Mouse (Mus musculus) midbrain, embryonic 11.5 days (tissue): ENCODE data around the gene Dnajc21. TPM values are rescaled to one million over a fixed set of nuclear protein-coding genes. Genes with fewer than 3 reads are reported as not detected.

Experiments used
- ATAC-seq: fragments of 200-750 bp; cut with Nextera tagmentation; 2 replicates; pipeline ENCODE4 v1.8.0; 2017; ENCODE audit warnings: moderate TSS enrichment, moderate library complexity; ENCODE audit not compliant: low FRiP score
- DNase-seq: peaks from one replicate; pipeline ENCODE4 v3.0.0; 2015; ENCODE audit warnings: low spot score; ENCODE audit errors: missing footprints
- H3K27ac ChIP-seq: fragments of 300-500 bp; sonication (generic); 2 replicates; pipeline ENCODE4 v1.5.1; 2014; ENCODE audit warnings: low read depth, low read length
- H3K27me3 ChIP-seq: fragments of 300-500 bp; sonication (generic); 2 replicates; pipeline ENCODE4 v1.6.1; 2014; ENCODE audit warnings: mild to moderate bottlenecking, low read length, moderate library complexity, mixed read lengths; ENCODE audit not compliant: control insufficient read depth, insufficient read depth
- H3K36me3 ChIP-seq: fragments of 300-500 bp; sonication (generic); 2 replicates; pipeline ENCODE4 v1.6.1; 2014; ENCODE audit warnings: mild to moderate bottlenecking, low read length, moderate library complexity, mixed read lengths; ENCODE audit not compliant: control insufficient read depth, insufficient read depth
- H3K4me1 ChIP-seq: fragments of 300-500 bp; sonication (generic); 2 replicates; pipeline ENCODE4 v1.6.1; 2014; ENCODE audit warnings: low read length; ENCODE audit not compliant: control insufficient read depth, insufficient read depth
- H3K4me2 ChIP-seq: fragments of 300-500 bp; sonication (generic); 2 replicates; pipeline ENCODE4 v1.6.1; 2014; ENCODE audit warnings: mild to moderate bottlenecking, moderate library complexity
- H3K4me3 ChIP-seq: fragments of 300-500 bp; sonication (generic); 2 replicates; pipeline ENCODE4 v1.5.1; 2014; ENCODE audit warnings: low read depth, low read length
- H3K9ac ChIP-seq: fragments of 300-500 bp; sonication (generic); 2 replicates; pipeline ENCODE4 v1.6.1; 2014; ENCODE audit warnings: low read length
- H3K9me3 ChIP-seq: fragments of 300-500 bp; sonication (generic); 2 replicates; pipeline ENCODE4 v1.6.1; 2016; ENCODE audit warnings: low read length; ENCODE audit not compliant: control insufficient read depth
- WGBS: fragments of 180-500 bp; shearing (Covaris S2); extraction: QIAGEN DNeasy Blood & Tissue Kit; methylation state at CpG from one replicate; pipeline ENCODE4 v1.1.7; 2014; 5-methylcytosine and 5-hydroxymethylcytosine counted together
- polyA plus RNA-seq: library from polyadenylated mRNA; unstranded; fragments of >200 nt; fragmentation: Nextera tagmentation; extraction: Ambion mirVana; gene quantifications from 2 replicates; pipeline ENCODE4 v1.2.1, GENCODE M21; 2014

The Dnajc21 gene
- polyA plus RNA-seq, 1 experiment from 2014 or later, result 20.0 TPM

DNA sequence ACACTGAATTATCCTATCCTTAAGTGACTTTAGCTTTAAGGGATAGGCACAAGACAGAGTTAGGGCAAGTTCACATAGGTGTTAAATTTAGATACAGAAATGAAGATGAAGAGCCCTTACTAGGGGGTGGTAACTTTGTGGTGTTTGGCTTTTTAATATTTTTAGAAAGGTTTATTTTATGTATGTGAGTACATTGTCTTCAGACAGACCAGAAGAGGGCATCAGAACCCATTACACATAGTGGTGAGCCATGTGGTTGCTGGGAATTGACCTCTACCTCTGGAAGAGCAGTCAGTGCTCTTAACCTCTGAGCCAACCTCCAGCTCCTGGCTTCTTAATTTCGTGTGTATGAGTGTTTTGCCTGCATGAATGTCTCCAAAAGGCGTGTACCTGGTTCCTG lies 16.9 kb upstream of the Dnajc21 start:
- H3K27ac ChIP-seq, result no peak overlapping the region
- 70% methylated on average over 2 of the region's 2 CpGs for WGBS
- H3K4me2 ChIP-seq, result peak overlapping the region; percentile 60
- H3K9me3 ChIP-seq, result no peaks in the 10 kb centered on the region
- peaks cover 14% of the 10 kb centered on the region for H3K4me1 ChIP-seq
- peaks cover 2% of the 10 kb centered on the region; the same call in 1 of the 2 replicates for H3K36me3 ChIP-seq
- ATAC-seq (no peak), DNase-seq (no peak)
- no peaks in the 10 kb centered on the region for H3K27me3 ChIP-seq
- peak overlapping the region; percentile 90; the same call in 1 of the 2 replicates for H3K4me3 ChIP-seq
- H3K9ac ChIP-seq, result peak overlapping the region; percentile 9; the same call in 1 of the 2 replicates

DNA sequence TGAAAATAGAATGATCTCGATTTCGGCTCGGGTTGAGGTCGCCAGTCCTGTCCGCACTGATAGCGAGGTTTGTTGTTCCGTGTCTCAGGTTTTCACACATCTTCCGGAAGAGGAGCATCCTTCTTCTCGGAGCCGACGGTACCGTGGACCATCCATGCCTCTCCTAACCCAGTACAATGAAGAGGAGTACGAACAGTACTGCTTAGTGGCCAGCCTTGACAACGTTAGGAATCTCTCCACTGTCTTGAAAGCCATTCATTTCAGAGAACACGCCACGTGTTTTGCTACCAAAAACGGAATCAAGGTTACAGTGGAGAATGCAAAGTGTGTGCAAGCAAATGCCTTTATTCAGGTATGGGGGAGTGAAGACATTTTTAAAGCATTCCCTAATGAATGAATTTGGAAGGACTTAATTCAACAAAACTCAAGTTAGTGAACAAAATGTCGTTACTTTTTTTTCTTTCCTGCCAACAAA lies 16.1 kb upstream of the Dnajc21 start:
- 1% methylated on average over 18 of the region's 18 CpGs for WGBS
- no peak for DNase-seq
- Histone ChIP-seq H3K4me1 (peaks cover 14% of the 10 kb centered on the region), H3K4me3 (peak overlapping the region; percentile 90), H3K4me2 (peak overlapping the region; percentile 60), H3K9me3 (no peaks in the 10 kb centered on the region), H3K9ac (peak overlapping the region; percentile 83), H3K27me3 (no peaks in the 10 kb centered on the region), H3K36me3 (peaks cover 2% of the 10 kb centered on the region; the same call in 1 of the 2 replicates), H3K27ac (peak overlapping the region; percentile 54; the same call in 1 of the 2 replicates)
- ATAC-seq, result peak; percentile 61

DNA sequence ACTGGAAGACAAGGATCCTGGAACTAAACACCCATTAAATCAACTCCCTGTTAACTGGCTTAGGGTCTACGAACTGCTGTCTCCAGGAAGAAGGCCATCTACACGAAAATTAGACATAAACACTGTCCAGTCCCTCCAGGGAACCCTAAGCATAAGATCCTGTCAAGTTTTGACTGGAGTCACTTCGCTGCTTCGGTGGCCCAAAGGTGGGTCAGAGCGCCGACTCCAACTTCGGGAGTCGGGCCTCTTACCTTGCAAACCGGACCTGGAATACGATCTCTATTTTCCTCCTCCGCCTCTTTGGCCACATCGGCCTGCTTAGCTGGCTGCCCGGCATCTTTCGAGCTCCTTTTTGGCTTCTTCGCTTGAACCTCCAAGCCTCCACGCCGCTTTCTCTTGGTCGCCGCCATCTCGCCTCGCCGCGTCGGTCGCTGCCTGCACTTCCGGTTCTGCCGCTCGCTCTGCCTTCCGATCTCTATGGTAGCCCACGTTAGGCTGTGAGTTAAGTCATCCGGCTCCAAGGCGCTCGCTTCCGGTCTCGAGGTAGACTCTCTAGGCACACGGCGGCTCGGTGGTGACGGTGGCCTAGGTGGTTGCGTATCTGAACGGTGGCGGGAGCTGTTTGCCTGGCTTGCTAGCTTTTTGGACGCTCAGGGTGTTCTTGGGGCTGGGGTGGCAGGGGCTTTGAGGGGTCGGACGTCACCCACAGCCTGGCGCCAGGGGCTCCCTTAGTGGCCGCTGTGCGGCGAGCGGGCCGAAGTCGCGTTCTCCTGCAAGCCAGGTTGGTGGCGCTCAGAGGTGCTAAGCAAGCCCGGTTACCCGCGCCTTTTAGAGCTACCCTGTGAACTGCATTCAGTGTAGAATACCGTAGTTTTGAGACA lies 15.4 kb upstream of the Dnajc21 start, which contains the start of the genes Brix1 and Rad1:
Brix1 (minus strand) TSS at position 464 of the 881 bp plus-strand sequence.
Rad1 (plus strand) TSS at position 535 of the 881 bp plus-strand sequence.
- Histone ChIP-seq H3K4me3 (peak within 1 kb of the TSS; percentile 90), H3K4me1 (peaks cover 14% of the 10 kb centered on the region), H3K36me3 (peaks cover 2% of the 10 kb centered on the region; the same call in 1 of the 2 replicates), H3K9me3 (no peaks in the 10 kb centered on the region), H3K27me3 (no peaks in the 10 kb centered on the region), H3K9ac (peak within 1 kb of the TSS; percentile 84), H3K27ac (peak within 1 kb of the TSS; percentile 54; the same call in 1 of the 2 replicates), H3K4me2 (peak within 1 kb of the TSS; percentile 61)
- ATAC-seq, result peak; percentile 100
- WGBS, result under 1% methylated on average over 58 of the region's 58 CpGs
- DNase-seq, result peak; percentile 98

DNA sequence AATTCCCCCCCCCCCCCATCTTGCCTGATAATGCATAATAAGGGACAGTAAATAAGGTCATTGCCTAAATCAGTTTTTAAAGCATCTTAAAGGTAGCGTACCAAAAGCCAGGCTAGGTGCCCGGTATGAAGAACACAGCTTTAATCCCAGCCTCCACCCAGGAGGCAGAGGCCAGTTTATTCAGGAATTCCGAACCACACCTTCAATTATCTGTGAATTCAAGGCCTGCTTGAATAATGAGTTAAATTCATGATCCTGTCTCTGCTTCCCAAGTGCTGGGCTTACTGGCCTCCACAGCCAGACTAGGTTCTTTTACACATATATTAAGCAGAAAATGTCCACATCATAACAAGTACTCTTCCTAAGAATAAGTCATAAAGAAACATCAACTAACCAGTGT lies 625 bp upstream of the Dnajc21 start:
- Histone ChIP-seq H3K27ac (no peak overlapping the region), H3K4me1 (peaks cover 7% of the 10 kb centered on the region), H3K9me3 (no peaks in the 10 kb centered on the region), H3K9ac (peak overlapping the region; percentile 87), H3K4me3 (peak overlapping the region; percentile 82), H3K36me3 (peaks cover 5% of the 10 kb centered on the region; the same call in 1 of the 2 replicates), H3K27me3 (no peaks in the 10 kb centered on the region), H3K4me2 (peak overlapping the region; percentile 65)
- DNase-seq (no peak), ATAC-seq (peak; percentile 47; the same call in 1 of the 2 replicates)
- 17% methylated on average over 3 of the region's 3 CpGs for WGBS

GRCm38 (mm10) chr15:10469641-10470150 lies 620 bp downstream of the Dnajc21 start:
- Histone ChIP-seq H3K36me3 (no peaks in the 10 kb centered on the region), H3K4me1 (peaks cover 7% of the 10 kb centered on the region), H3K9ac (peak overlapping the region; percentile 87), H3K27me3 (no peaks in the 10 kb centered on the region), H3K9me3 (no peaks in the 10 kb centered on the region), H3K4me3 (peak overlapping the region; percentile 82), H3K4me2 (peak overlapping the region; percentile 65), H3K27ac (peak overlapping the region; percentile 58)
- peak; percentile 19 for ATAC-seq
- WGBS, result under 1% methylated on average over 40 of the region's 40 CpGs
- peak; percentile 95 for DNase-seq

DNA sequence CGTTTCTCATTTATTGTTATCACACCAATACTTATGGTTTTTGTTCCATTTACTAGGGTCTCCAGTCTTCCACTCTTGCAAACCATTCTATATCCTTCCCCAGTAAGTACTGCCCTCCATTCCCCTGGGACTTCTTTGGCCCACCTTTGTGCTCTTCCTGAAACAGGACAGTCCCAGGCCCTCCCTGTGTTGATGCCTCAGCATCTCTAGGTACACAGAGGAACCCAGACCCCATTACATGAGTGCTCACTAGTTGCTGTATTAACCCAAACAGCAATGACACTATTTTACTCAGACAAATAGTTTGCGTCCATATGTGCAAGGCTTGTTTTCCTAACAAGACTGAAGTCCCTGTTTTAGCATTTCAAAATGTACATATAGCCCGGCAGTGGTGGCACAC lies 1.6 kb downstream of the Dnajc21 start:
- peaks cover 7% of the 10 kb centered on the region for H3K4me1 ChIP-seq
- DNase-seq (peak; percentile 80), ATAC-seq (no peak)
- no peaks in the 10 kb centered on the region for H3K9me3 ChIP-seq
- H3K4me2 ChIP-seq, result no peak overlapping the region
- no peaks in the 10 kb centered on the region for H3K27me3 ChIP-seq
- 83% methylated on average over 3 of the region's 3 CpGs for WGBS
- H3K27ac ChIP-seq, result no peak overlapping the region
- no peaks in the 10 kb centered on the region for H3K36me3 ChIP-seq
- H3K9ac ChIP-seq, result no peak overlapping the region
- H3K4me3 ChIP-seq, result no peak overlapping the region

- Histone ChIP-seq H3K9me3 (no peaks in the 10 kb centered on the region), H3K4me3 (no peak overlapping the region), H3K36me3 (peaks cover 3% of the 10 kb centered on the region; the same call in 1 of the 2 replicates), H3K9ac (no peak overlapping the region), H3K4me1 (peaks cover 7% of the 10 kb centered on the region), H3K27me3 (no peaks in the 10 kb centered on the region), H3K4me2 (no peak overlapping the region), H3K27ac (no peak overlapping the region)
- WGBS, result 87% methylated on average over 3 of the region's 3 CpGs
- no peak for DNase-seq
- no peak for ATAC-seq
Measured at GRCm38 (mm10) chr15:10464678-10465077, 5.6 kb downstream of the Dnajc21 start.

DNA sequence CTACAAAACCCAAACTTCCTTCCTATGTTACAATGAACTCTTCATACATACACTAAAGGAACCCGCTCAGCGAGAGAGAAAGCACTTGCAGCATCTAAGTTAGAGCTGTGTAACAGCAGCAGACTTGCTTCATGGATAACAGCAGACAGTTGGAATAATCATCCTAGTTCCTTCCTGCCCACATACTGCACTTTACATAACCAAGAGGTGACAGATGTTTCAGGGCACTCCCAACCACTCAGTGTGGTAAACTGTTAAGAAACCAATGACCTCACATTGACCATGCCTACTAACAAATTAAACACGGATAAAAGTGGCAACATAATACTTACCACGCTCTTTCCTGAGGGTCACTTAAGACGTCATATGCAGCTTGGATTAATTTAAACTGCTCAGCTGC lies 6.8 kb downstream of the Dnajc21 start:
- Histone ChIP-seq H3K27ac (no peak overlapping the region), H3K27me3 (no peaks in the 10 kb centered on the region), H3K9me3 (no peaks in the 10 kb centered on the region), H3K4me1 (peaks cover under 1% of the 10 kb centered on the region; the same call in 1 of the 2 replicates), H3K36me3 (peaks cover 3% of the 10 kb centered on the region; the same call in 1 of the 2 replicates), H3K9ac (no peak overlapping the region), H3K4me3 (no peak overlapping the region), H3K4me2 (no peak overlapping the region)
- 90% methylated on average over 5 of the region's 5 CpGs for WGBS
- no peak for ATAC-seq
- DNase-seq, result peak; percentile 71

- 91% methylated on average over 12 of the region's 12 CpGs for WGBS
- Histone ChIP-seq H3K9me3 (no peaks in the 10 kb centered on the region), H3K36me3 (peaks cover 3% of the 10 kb centered on the region), H3K4me3 (no peak overlapping the region), H3K4me1 (no peaks in the 10 kb centered on the region), H3K9ac (no peak overlapping the region), H3K4me2 (no peak overlapping the region), H3K27ac (no peak overlapping the region), H3K27me3 (no peaks in the 10 kb centered on the region)
- DNase-seq, result no peak
- no peak for ATAC-seq
Measured at GRCm38 (mm10) chr15:10460986-10461385, 9.3 kb downstream of the Dnajc21 start.
